Comparison of ENCODE assay signal across 8 mouse cellular contexts in genomic region chr17:47395376-47395913, GRCm38 (mm10). TPM values are rescaled to one million over a fixed set of nuclear protein-coding genes. Genes with fewer than 3 reads are reported as not detected.
DNase-seq lines count a peak whose midpoint lies in the region; ATAC-seq and TF ChIP-seq lines count a peak whose summit lies in the region.

No protein-coding gene starts in this region.

- DNase-seq in B cell, adult 2 months = peak; percentile 66 to 69
- DNase-seq in ZHBTc4 (ENCODE audit: low read depth, low spot score) = peak; percentile 91
- no peak for DNase-seq in heart, postnatal 0 days (ENCODE audit: low spot score)
- peak; percentile 56 to 78 for DNase-seq in kidney, postnatal 25 days
- peak; percentile 21 for DNase-seq in skeletal muscle tissue, adult 2 months (ENCODE audit: low read depth, low spot score)
- DNase-seq in frontal cortex, postnatal 14 days (ENCODE audit: low spot score in 2 of 2) = no peak

- TF ChIP-seq CTCF in embryonic fibroblast, embryonic 13.5 days (IDR thresholded peaks at IDR 0.05; ENCODE audit: borderline replicate concordance, insufficient read depth, low read length) = no peak
- TF ChIP-seq CTCF in heart, postnatal 0 days (IDR thresholded peaks at IDR 0.05; ENCODE audit: low read depth) = no peak

- H3K27me3 ChIP-seq in heart, postnatal 0 days (ENCODE audit: control insufficient read depth, insufficient read depth, low read length) = peaks cover 39% of the 10 kb centered on the region

- peak overlapping the region; percentile 0; the same call in 1 of the 2 replicates for H3K4me3 ChIP-seq in embryonic fibroblast, embryonic 13.5 days (ENCODE audit: insufficient read depth, low read length)
- peak overlapping the region; percentile 36 for H3K4me3 ChIP-seq in heart, postnatal 0 days (ENCODE audit: low read depth, low read length)

- no peaks in the 10 kb centered on the region for H3K36me3 ChIP-seq in heart, postnatal 0 days (replicated peaks; ENCODE audit: control insufficient read depth, insufficient read depth, low read length)

- no peak for TF ChIP-seq POLR2A in embryonic fibroblast, embryonic 13.5 days (IDR thresholded peaks at IDR 0.05; ENCODE audit: low read depth, low read length)

- H3K4me1 ChIP-seq in embryonic fibroblast, embryonic 13.5 days (ENCODE audit: control insufficient read depth, insufficient read depth, low read length) = no peaks in the 10 kb centered on the region
- peaks cover 6% of the 10 kb centered on the region; the same call in 1 of the 2 replicates for H3K4me1 ChIP-seq in heart, postnatal 0 days (ENCODE audit: control insufficient read depth, insufficient read depth)

- no peak overlapping the region for H3K27ac ChIP-seq in embryonic fibroblast, embryonic 13.5 days (ENCODE audit: insufficient read depth, low read length)
- no peak overlapping the region for H3K27ac ChIP-seq in heart, postnatal 0 days (ENCODE audit: low read depth)

- no peak for TF ChIP-seq EP300 in heart, postnatal 0 days (IDR thresholded peaks at IDR 0.05; ENCODE audit: low read depth)

- peak overlapping the region; percentile 56 for H3K4me2 ChIP-seq in heart, postnatal 0 days (ENCODE audit: low read depth, low read length)

- no peak overlapping the region; the same call in 1 of the 2 replicates for H3K9ac ChIP-seq in heart, postnatal 0 days (replicated peaks; ENCODE audit: low read depth, low read length)

- H3K9me3 ChIP-seq in heart, postnatal 0 days (replicated peaks; ENCODE audit: control insufficient read depth, low read length) = no peaks in the 10 kb centered on the region

- peak; percentile 72 for ATAC-seq in heart, postnatal 0 days (ENCODE audit: insufficient read depth, low read depth)
- peak; percentile 89 for ATAC-seq in megakaryocyte, adult 5-6 weeks (ENCODE audit: poor library complexity, severe bottlenecking)

- WGBS in heart, postnatal 0 days = 2% methylated on average over 19 of the region's 20 CpGs

RNA-seq across cellular contexts. Expression of gene Guca1a, which starts 4.9 kb away (rescaled TPM):
- 1.6 and 3.8 TPM in 2 replicates for polyA plus RNA-seq in embryonic fibroblast, embryonic 13.5 days (2011; ENCODE audit: insufficient read length, low read depth, missing spikeins)
- total RNA-seq in heart, postnatal 0 days (2014; rRNA removed; ENCODE audit: low replicate concordance) = not detected in 2 replicates
- polyA plus RNA-seq in heart, postnatal 0 days (2015; fragmentation: Nextera tagmentation; extraction: Ambion mirVana) = 0.86 and 1.0 TPM in 2 replicates
- 6.3 and 7.0 TPM in 2 replicates for total RNA-seq in megakaryocyte, adult 5-6 weeks (2015)
- total RNA-seq in megakaryocyte, adult 5-6 weeks (2017) = 1.3 and 1.4 TPM in 2 replicates

RNA-seq across cellular contexts. Expression of gene Guca1b, which starts 10.3 kb away (rescaled TPM):
- 0.32 TPM in 1 of 2 replicates, not detected in the other for polyA plus RNA-seq in embryonic fibroblast, embryonic 13.5 days (2011; ENCODE audit: insufficient read length, low read depth, missing spikeins)
- total RNA-seq in heart, postnatal 0 days (2014; rRNA removed; ENCODE audit: low replicate concordance) = not detected in 2 replicates
- 0.32 and 0.38 TPM in 2 replicates for polyA plus RNA-seq in heart, postnatal 0 days (2015; fragmentation: Nextera tagmentation; extraction: Ambion mirVana)
- total RNA-seq in megakaryocyte, adult 5-6 weeks (2015) = 1.0 and 1.5 TPM in 2 replicates
- 0.15 and 0.61 TPM in 2 replicates for total RNA-seq in megakaryocyte, adult 5-6 weeks (2017)

RNA-seq across cellular contexts. Expression of gene Mrps10, which starts 26.8 kb away (rescaled TPM):
- polyA plus RNA-seq in embryonic fibroblast, embryonic 13.5 days (2011; ENCODE audit: insufficient read length, low read depth, missing spikeins) = 51.8 and 54.7 TPM in 2 replicates
- total RNA-seq in heart, postnatal 0 days (2014; rRNA removed; ENCODE audit: low replicate concordance) = 28.5 and 34.9 TPM in 2 replicates
- polyA plus RNA-seq in heart, postnatal 0 days (2015; fragmentation: Nextera tagmentation; extraction: Ambion mirVana) = 81.7 and 87.3 TPM in 2 replicates
- 30.9 and 34.0 TPM in 2 replicates for total RNA-seq in megakaryocyte, adult 5-6 weeks (2015)
- total RNA-seq in megakaryocyte, adult 5-6 weeks (2017) = 21.7 and 23.9 TPM in 2 replicates

RNA-seq across cellular contexts. Expression of gene AI661453, which starts 41.0 kb away (rescaled TPM):
- 1.1 and 1.4 TPM in 2 replicates for polyA plus RNA-seq in embryonic fibroblast, embryonic 13.5 days (2011; ENCODE audit: insufficient read length, low read depth, missing spikeins)
- total RNA-seq in heart, postnatal 0 days (2014; rRNA removed; ENCODE audit: low replicate concordance) = 1.3 and 1.8 TPM in 2 replicates
- 0.92 and 1.0 TPM in 2 replicates for polyA plus RNA-seq in heart, postnatal 0 days (2015; fragmentation: Nextera tagmentation; extraction: Ambion mirVana)
- total RNA-seq in megakaryocyte, adult 5-6 weeks (2015) = 0.25 and 0.38 TPM in 2 replicates
- total RNA-seq in megakaryocyte, adult 5-6 weeks (2017) = 0.16 TPM in 1 of 2 replicates, not detected in the other

RNA-seq across cellular contexts. Expression of gene 1700001C19Rik, which starts 41.7 kb away (rescaled TPM):
- 0.82 TPM in 1 of 2 replicates, not detected in the other for polyA plus RNA-seq in embryonic fibroblast, embryonic 13.5 days (2011; ENCODE audit: insufficient read length, low read depth, missing spikeins)
- total RNA-seq in heart, postnatal 0 days (2014; rRNA removed; ENCODE audit: low replicate concordance) = 3.4 TPM in 1 of 2 replicates, not detected in the other
- 1.1 and 1.4 TPM in 2 replicates for polyA plus RNA-seq in heart, postnatal 0 days (2015; fragmentation: Nextera tagmentation; extraction: Ambion mirVana)
- not detected in 2 replicates for total RNA-seq in megakaryocyte, adult 5-6 weeks (2015)
- not detected in 2 replicates for total RNA-seq in megakaryocyte, adult 5-6 weeks (2017)

Comparison
In these comparisons a context has a peak if more than half of its experiments do, and no peak if none do; other contexts are left out.
1. DNase-seq: peak in B cell, adult 2 months (2 of 2), ZHBTc4 (single experiment), kidney, postnatal 25 days (2 of 2) and skeletal muscle tissue, adult 2 months (single experiment); none in heart, postnatal 0 days (single experiment) and frontal cortex, postnatal 14 days (0 of 2).